Mouse (Mus musculus) leukemia stem cell, adult 10-12 weeks (primary cell): ENCODE results near the gene Rhox4d. TPM values are rescaled to one million over a fixed set of nuclear protein-coding genes. Genes with fewer than 3 reads are reported as not detected.

Experiments
- polyA plus RNA-seq: library from polyadenylated mRNA; stranded (reverse); fragments of >175 nt; gene quantifications from 2 replicates; pipeline ENCODE4 v1.2.3, GENCODE M21; 2012; ENCODE audit warnings: low replicate concordance

Rhox4d gene
- not detected in 2 replicates for polyA plus RNA-seq

DNA sequence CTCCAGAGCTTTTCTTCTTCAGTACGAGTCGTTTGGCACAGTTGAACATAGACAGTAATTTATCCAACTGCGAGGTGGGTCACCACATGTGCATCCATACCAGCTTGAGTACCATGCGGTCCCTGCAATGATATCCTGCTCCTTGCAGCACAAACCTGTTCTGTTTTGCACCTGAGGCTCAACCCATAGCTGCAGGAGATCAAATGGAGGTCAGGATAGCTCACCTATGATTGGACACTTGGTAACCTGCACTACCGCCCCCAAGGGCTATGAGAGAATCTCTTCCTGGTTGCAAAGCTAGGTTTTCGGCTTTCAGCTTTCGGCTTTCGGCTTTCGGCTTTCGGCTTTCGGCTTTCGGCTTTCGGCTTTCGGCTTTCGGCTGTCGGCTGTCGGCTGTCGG, at the start of gene Rhox4d:
Gene Rhox4d, plus strand, starts transcription at position 301 of the 400 bp plus-strand sequence.

GRCm38 (mm10) chrX:37480037-37480436, 34.1 kb upstream of the Rhox4d start, which contains the start of gene Rhox4c:
TSS of gene Rhox4c (plus strand) at chrX:37480337.

DNA sequence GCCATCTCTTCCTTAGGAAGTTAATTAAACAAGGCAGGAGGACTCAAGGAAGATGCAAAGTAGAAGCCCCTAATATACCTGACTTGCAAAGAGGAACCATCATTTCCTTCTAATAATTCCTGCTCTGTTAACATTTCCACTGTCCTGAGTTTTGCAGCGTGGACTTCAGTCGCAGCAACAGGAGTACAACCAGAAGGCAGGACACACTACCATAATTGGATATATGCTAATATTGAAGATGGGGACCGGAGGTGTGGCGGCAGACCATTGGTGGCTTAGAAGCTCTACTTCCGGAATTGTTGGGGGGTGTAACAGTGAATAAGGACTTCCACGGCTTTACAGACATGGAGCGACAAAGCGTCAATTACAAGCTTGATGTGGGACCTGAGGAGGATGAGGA, 16.0 kb downstream of the Rhox4d start, which contains the start of gene Rhox2e:
Gene Rhox2e, plus strand, starts transcription at position 301 of the 400 bp plus-strand sequence.

DNA sequence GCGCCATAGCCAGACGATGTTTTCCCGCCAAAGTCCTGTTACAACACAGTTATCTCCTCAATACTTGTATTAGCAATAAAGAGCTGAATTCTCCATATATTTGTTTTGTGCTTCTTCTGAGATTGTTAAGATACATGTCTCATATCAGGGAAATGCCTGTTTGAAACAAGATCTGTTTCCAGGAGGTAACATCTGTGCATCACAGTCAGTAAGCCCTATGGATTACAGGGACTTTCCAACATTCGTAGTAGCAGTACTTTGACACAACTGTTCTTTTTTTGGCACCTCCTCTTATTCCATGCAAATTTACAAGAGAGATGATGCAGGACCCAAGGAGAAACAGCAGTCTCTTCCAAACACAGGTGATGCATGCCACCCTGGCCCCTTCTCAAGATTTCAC, 27.6 kb downstream of the Rhox4d start, which contains the start of gene Rhox3e:
Gene Rhox3e, plus strand, starts transcription at position 301 of the 400 bp plus-strand sequence.

GRCm38 (mm10) chrX:37557112-37557511, 43.0 kb downstream of the Rhox4d start, which contains the start of gene Rhox4e:
TSS of gene Rhox4e (plus strand) at chrX:37557412.

Other genes starting within 250 kb of the Rhox4d start
- gene Rhox4a, start 249.0 kb upstream of the Rhox4d start, polyA plus RNA-seq: not detected in 2 replicates
- not detected in 2 replicates for gene Rhox3a2, start 134.3 kb upstream of the Rhox4d start, polyA plus RNA-seq
- not detected in 2 replicates for gene Rhox4a2, start 123.5 kb upstream of the Rhox4d start, polyA plus RNA-seq
- gene Rhox2b, start 102.3 kb upstream of the Rhox4d start, polyA plus RNA-seq: not detected in 2 replicates
- not detected in 2 replicates for gene Rhox4b, start 81.9 kb upstream of the Rhox4d start, polyA plus RNA-seq
- not detected in 2 replicates for gene Rhox2c, start 60.7 kb upstream of the Rhox4d start, polyA plus RNA-seq
- gene Rhox3c, start 55.8 kb upstream of the Rhox4d start, polyA plus RNA-seq: not detected in 2 replicates
- gene Rhox4c, start 34.0 kb upstream of the Rhox4d start, polyA plus RNA-seq: not detected in 2 replicates
- not detected in 2 replicates for gene Rhox2d, start 20.9 kb upstream of the Rhox4d start, polyA plus RNA-seq
- not detected in 2 replicates for gene Rhox2e, start 16.1 kb downstream of the Rhox4d start, polyA plus RNA-seq
- not detected in 2 replicates for gene Rhox3e, start 27.7 kb downstream of the Rhox4d start, polyA plus RNA-seq
- gene Rhox4e, start 43.1 kb downstream of the Rhox4d start, polyA plus RNA-seq: not detected in 2 replicates
- not detected in 2 replicates for gene Rhox2f, start 57.0 kb downstream of the Rhox4d start, polyA plus RNA-seq
- gene Rhox3f, start 66.6 kb downstream of the Rhox4d start, polyA plus RNA-seq: not detected in 2 replicates
- gene Rhox4f, start 93.3 kb downstream of the Rhox4d start, polyA plus RNA-seq: not detected in 2 replicates
- gene Rhox3g, start 114.3 kb downstream of the Rhox4d start, polyA plus RNA-seq: not detected in 2 replicates
- not detected in 2 replicates for gene Rhox2g, start 129.1 kb downstream of the Rhox4d start, polyA plus RNA-seq
- gene Rhox4g, start 137.0 kb downstream of the Rhox4d start, polyA plus RNA-seq: not detected in 2 replicates
- gene Rhox3h, start 154.4 kb downstream of the Rhox4d start, polyA plus RNA-seq: not detected in 2 replicates
- not detected in 2 replicates for gene Rhox2h, start 158.9 kb downstream of the Rhox4d start, polyA plus RNA-seq